Mouse (Mus musculus): Measurements from ENCODE around the gene Tbc1d17.

Gene Tbc1d17

GRCm38 (mm10) chr7:44853065-44853464 lies 4.2 kb upstream of the Tbc1d17 start:
- no peak for DNase-seq (ENCODE audit: low spot score in 2 of 2)

GRCm38 (mm10) chr7:44852259-44853027 lies 3.6 kb upstream of the Tbc1d17 start:
- no peak for DNase-seq (ENCODE audit: low spot score in 2 of 2)

DNA sequence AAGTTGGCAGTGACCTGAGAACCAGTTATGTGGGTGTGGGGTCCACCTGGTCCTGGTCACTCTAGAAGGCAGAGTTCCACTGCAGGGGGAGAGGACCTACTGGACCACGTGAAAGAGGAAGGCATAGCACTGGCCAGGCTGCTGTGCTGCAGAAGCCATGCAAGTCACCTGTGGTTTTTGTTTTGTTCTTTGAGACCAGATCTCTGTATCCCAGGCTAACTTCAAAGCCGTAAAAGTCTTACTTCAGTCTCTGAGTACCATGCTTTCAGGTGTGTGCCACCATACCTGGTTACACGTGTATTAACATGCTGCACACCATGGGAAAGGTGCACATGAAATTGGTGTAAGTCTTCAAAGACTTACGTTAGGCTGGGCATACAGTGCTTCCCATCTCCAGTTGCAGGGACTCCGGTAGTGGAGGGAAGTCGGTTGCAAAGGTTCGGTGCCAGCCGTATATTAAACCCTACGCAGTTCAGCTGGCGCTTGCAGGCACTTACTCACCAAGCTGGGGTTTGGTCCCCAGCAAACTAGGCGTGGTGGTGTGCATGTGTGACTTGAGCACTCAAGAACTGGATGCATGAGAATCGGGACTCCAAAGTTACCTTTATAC lies 2.9 kb upstream of the Tbc1d17 start:
- no peak for DNase-seq (ENCODE audit: low spot score in 2 of 2)

DNA sequence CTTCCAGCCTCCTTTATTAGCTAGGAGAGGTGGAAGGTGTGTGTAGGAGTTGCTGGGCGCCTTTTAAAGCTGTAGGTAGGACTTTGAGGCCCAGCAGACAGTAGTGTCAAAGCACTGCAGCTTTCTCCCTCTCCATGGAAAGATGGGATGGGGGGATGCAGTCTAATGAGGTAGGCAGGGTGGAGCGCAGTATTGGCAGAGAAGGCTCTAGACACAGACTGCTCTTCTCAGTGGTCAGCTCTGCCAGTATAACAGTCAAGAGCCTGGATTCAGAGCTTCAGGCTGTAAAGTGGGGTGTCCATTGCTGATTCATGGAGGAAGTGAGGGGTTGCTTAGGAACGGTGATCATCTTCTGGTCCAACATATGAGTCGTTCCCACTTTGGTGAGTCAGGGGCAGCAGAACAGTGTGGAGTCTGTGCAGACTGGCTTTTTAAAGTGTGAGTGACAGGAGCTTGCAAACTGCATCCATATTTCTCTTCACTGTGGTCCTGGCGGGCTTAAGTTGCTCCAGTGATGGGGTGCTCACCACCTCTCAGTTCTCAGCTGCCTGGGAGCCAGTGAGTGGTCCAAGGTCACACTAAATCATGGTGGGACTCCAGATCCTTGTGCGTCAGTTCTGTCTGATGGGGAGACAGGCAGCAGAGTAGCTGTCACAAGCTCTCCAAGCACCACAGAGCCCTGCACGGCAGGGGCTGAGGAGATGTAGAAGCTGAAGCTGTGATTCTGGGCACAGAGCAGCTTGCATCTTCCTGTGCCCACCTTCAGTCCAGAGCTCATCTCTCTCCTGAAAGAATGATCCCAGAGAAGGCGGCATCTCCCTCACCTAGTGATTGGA lies 2.1 kb upstream of the Tbc1d17 start:
- DNase-seq (ENCODE audit: low spot score in 2 of 2): no peak

GRCm38 (mm10) chr7:44850146-44850545 lies 1.3 kb upstream of the Tbc1d17 start:
- DNase-seq (ENCODE audit: low spot score in 2 of 2): peak; percentile 65 to 66

DNA sequence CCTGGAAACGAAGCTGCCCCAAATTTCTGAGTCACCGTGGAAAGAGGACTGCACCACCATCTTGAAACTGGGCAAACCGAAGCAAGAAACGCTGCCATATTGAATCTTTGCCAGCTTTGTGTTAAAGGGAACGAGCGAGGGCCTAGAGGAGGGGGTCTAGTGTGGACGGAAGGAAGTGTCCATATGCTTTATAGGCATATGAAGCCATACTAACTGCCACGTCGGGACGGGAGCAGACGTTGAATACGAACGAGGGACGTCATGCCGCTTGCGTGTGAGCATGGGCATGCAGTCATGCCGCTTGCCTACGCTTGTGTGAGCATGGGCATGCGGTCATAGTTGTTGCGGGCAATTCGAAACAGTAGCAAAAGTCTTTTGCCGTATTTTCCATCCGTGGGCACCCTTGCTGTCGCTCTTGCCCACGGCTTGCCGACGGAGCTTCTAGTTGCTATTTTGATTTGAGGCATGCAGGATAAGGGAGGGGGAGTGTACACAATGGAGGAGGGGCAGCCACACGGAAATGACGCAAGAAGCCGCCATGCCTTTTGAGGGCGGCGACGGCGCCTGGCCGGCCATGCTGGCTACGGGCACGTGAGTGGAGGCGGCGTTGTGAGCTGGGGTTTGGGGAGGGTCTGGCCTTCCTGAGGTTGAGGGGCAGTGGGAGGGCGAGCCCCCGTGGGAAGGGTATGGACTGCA lies 685 bp upstream of the Tbc1d17 start:
- DNase-seq (ENCODE audit: low spot score in 2 of 2): peak; percentile 82 to 88

GRCm38 (mm10) chr7:44847772-44848171 lies 1.1 kb downstream of the Tbc1d17 start:
- DNase-seq (ENCODE audit: low spot score in 2 of 2): no peak

DNA sequence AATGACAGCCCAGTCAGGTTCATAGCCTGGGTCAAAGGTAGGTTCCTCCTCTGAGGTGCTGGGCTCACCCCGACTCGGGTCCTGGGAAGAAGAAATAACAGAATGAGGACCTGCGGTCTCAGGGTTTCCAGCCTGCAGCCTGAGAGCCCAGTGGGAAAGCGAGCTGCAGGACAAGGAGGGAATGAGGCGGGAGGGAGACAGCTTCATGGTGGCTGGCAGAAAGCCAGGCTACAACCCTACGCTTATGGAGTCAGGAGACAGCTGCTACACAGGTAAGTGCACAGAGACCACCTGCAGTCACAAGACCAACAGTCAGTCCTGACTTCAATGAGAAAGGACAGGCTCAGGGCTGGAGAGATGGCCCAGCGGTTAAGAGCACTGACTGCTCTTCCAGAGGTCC lies 2.1 kb downstream of the Tbc1d17 start:
- no peak for DNase-seq (ENCODE audit: low spot score in 2 of 2)

DNA sequence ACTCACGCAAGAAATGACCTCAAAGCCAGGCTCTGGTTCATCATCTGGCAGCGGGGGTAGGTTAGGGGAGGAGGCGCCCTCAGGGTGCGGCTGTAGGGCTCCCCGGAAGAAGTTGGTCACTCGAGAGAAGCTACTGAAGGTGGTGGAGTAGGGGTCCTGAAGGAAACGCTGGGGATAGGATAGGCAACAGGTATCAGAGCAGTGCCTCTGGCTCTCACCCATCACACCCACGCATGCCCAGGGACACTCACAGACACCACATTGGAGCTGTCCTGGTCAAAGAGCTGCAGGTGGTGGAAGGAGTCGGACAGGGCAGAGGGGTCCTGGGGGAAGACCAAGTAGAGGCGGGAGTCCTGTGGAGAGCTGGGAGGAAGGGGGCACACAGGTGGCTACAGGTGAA lies 3.9 kb downstream of the Tbc1d17 start:
- no peak for DNase-seq (ENCODE audit: low spot score in 2 of 2)

- no peak for DNase-seq (ENCODE audit: low spot score in 2 of 2)
Observed at GRCm38 (mm10) chr7:44841825-44842463, 6.9 kb downstream of the Tbc1d17 start.

DNA sequence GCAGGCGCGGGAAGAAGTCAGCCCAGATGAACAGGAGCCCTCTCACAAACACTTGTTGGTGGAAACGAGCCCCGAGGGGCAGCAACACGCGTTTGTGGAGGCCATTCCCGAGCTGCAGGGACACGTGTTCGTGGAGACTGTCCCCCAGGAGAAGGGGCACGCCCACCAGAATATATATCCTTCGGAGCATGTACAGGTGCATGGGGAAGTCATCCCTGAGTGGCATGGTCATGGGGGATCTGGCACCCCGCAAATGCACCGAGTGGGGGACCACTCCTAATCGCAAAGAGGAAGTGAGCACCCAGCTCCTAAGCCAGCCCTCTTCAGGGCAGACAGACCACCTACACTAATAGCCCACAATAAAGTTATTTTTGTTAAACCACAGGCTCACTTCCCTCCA lies 8.5 kb downstream of the Tbc1d17 start:
- no peak for DNase-seq (ENCODE audit: low spot score in 2 of 2)

DNA sequence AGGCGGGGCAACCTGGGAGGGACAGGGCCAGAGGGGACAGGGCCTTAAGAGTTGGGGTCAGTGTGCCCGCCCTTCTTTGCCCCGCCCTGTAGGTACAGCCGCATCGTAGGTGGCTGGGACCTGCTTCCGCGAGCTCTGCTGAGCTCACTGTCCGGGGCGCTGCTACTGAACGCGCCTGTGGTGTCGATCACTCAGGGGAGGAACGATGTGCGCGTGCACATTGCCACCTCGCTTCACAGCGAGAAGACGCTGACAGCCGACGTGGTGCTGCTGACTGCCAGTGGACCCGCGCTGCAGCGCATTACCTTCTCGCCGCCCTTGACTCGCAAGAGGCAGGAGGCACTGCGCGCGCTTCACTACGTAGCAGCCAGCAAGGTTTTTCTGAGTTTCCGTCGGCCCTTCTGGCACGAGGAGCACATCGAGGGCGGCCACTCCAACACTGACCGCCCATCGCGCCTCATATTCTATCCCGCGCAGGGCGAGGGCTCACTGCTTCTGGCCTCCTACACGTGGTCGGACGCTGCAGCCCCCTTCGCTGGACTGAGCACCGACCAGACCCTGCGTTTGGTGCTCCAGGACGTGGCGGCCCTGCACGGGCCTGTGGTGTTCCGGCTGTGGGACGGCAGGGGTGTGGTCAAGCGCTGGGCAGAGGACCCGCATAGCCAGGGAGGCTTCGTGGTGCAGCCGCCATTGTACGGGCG lies 9.2 kb downstream of the Tbc1d17 start:
- DNase-seq (ENCODE audit: low spot score in 2 of 2): peak in 1 of 2 experiments; percentile 41

GRCm38 (mm10) chr7:44839171-44839490 lies 9.7 kb downstream of the Tbc1d17 start:
- no peak for DNase-seq (ENCODE audit: low spot score in 2 of 2)

- DNase-seq (ENCODE audit: low spot score in 2 of 2): no peak
Observed at GRCm38 (mm10) chr7:44838073-44838472, 10.8 kb downstream of the Tbc1d17 start.

DNA sequence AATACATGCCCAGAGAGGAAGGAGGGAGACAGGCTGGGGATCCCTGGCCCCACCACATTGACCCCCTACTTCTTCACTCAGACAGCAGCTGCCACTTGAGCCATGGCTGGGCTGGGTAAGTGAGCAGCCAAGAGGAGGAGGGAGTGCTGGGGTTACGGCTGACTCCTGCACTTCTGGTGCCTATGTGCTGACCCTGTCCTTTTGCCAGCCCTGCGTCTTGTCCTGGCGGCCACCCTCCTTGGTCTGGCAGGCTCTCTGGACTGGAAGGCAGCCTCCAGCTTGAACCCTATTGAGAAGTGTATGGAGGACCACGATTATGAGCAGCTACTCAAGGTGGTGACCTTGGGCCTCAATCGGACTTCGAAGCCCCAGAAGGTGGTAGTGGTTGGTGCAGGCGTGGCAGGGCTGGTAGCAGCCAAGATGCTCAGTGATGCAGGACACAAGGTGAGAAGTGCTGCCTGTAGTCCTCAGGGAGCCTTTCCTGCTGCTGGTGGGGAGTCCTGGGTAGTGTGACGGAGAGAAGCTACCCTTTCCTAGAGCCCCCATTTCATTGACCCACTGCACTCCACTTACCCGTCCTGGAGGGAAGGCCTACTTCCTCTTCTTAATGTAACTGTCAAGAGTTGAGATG lies 12.3 kb downstream of the Tbc1d17 start:
- DNase-seq (ENCODE audit: low spot score in 2 of 2): no peak

DNA sequence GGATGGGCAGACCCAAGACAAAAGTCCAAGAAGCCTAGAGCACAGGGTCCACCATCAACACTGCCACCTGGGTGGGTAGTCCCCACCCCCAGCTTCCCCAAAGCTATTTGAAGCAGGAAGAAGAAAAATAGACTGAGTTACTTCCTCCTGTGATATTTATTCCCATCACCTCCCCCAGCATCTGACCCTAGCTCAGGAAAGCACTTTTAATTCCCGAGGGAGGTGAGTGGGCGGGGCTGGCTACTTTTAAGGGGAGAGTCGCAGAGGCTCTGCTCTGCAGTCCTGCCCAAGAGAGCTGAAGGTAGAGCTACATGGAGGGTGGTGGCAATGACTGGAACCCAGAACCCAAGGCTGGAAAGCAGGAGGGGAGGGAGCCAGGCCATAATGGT lies 12.9 kb downstream of the Tbc1d17 start:
- DNase-seq (ENCODE audit: low spot score in 2 of 2): no peak

DNA sequence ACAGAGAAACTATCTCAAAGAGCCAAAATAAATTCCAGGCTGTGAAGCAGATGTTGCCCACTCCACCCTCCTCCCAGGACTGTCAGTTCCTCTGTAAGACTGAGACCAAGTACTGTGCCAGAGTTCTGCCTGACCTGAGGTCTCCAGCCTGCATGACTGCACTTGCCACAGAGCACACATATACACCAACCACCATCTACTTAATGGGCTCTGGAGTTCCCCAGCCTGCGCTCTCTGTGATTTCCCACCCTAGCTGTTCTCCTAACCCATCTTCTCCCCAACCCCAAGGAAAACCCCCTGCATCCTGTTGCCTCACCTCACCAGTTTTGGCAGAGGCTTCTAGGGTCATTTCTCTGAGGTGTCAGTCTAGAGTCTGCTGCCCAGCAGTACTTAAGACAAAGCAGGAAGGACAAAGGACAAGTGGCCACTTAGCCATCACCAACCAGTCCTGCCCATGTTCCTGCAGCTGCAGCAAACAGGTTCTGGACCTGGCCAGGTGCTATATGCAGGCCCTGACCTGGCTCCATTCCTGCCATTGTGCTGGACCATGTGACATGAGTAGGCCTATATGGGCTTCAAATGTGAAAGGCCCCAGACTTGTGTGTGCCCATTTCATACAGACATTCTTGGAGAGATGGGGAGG lies 13.4 kb downstream of the Tbc1d17 start:
- DNase-seq (ENCODE audit: low spot score in 2 of 2): no peak

- no peak for DNase-seq (ENCODE audit: low spot score in 2 of 2)
Observed at GRCm38 (mm10) chr7:44832763-44833162, 16.1 kb downstream of the Tbc1d17 start.

- no peak for DNase-seq (ENCODE audit: low spot score in 2 of 2)
Observed at GRCm38 (mm10) chr7:44828706-44829105, 20.2 kb downstream of the Tbc1d17 start.

DNA sequence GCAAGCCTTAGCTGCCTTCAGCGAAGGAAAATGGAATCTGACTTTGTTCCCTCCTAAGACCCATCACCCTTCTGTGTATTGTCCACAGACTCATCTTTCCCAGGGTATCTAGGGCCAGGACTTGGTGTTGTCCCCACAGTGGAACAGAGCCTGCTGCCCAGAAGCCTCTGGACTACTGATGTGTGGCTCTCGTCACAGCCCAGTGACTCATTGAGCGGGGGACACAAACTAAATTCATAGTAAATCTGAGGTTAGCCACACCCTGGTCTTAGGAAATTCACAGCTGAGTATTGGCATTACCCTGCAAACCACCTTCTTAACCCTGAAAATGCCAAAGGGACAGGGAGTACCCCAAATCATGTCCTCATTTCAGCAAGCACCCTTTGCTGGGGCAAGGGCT lies 22.1 kb downstream of the Tbc1d17 start:
- DNase-seq (ENCODE audit: low spot score in 2 of 2): no peak
